ENCODE assay signal across 7 mouse cellular contexts in the genomic region with DNA sequence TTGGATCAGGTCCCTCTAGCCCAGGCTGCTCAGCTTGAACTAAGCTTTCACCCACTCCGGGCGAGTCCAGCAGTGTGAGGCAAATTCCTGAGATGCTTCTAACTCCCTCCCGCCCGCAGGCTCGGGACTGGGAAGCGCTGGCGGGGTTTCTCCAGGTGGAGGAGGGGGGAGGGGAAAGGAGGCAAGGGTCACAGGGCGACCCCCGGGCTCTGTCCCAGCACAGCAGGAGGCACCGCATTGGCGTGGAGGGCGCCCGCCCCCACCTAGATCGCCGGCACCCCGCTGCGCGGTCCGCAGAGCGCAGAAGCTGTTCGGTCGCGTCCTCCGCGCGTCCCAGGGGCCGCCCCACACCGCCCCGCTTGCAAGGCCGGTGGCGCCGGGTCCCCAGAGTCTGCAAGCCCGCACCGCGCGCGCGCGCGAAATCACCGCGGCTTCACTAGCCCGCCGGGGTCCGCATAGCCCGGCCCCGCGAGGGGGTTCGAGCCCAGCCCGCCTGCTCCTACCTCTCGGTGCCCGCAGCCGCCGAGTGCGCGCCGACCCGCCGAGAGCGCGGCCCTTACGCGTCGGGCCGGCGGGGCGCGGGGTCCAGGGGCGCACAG.
A peak's percentile ranks its signal among the peaks of the same experiment; 100 is the strongest.
DNase-seq lines count a peak whose midpoint lies in the region; ATAC-seq and TF ChIP-seq lines count a peak whose summit lies in the region.

No protein-coding gene starts in this region.

- H3K27me3 ChIP-seq in C2C12 (ENCODE audit: control insufficient read depth, insufficient read depth, insufficient read length), result no peaks in the 10 kb centered on the region
- no peaks in the 10 kb centered on the region for H3K27me3 ChIP-seq in heart, postnatal 0 days (ENCODE audit: control insufficient read depth, insufficient read depth, low read length)
- H3K27me3 ChIP-seq in midbrain, embryonic 15.5 days (replicated peaks), result no peaks in the 10 kb centered on the region

- peak overlapping the region; percentile 84 for H3K4me2 ChIP-seq in heart, postnatal 0 days (ENCODE audit: low read depth, low read length)
- peak overlapping the region; percentile 95 for H3K4me2 ChIP-seq in midbrain, embryonic 15.5 days

- H3K9me3 ChIP-seq in ES-E14 (ENCODE audit: control insufficient read depth, insufficient read depth, low read depth, low read length), result no peaks in the 10 kb centered on the region
- no peaks in the 10 kb centered on the region for H3K9me3 ChIP-seq in heart, postnatal 0 days (replicated peaks; ENCODE audit: control insufficient read depth, low read length)
- H3K9me3 ChIP-seq in midbrain, embryonic 15.5 days, result no peaks in the 10 kb centered on the region

- no peak for TF ChIP-seq POLR2A in cortical plate, adult 2 months (IDR thresholded peaks at IDR 0.05; ENCODE audit: extremely low read depth, insufficient read depth, low read length)

- H3K4me1 ChIP-seq in ES-E14 (ENCODE audit: control insufficient read depth in 2 of 2, insufficient read depth in 2 of 2, low read length in 2 of 2, poor library complexity in 1 of 2), result peaks cover 0 to 9% of the 10 kb centered on the region in 2 experiments; a peak in 2 of 4 replicates
- peaks cover 5% of the 10 kb centered on the region; the same call in 1 of the 2 replicates for H3K4me1 ChIP-seq in cortical plate, adult 2 months (ENCODE audit: control insufficient read depth, insufficient read depth, low read length)
- peaks cover 28% of the 10 kb centered on the region for H3K4me1 ChIP-seq in heart, postnatal 0 days (ENCODE audit: control insufficient read depth, insufficient read depth)
- H3K4me1 ChIP-seq in midbrain, embryonic 15.5 days, result peaks cover 32% of the 10 kb centered on the region

- peak overlapping the region; percentile 46 for H3ac ChIP-seq in C2C12 (ENCODE audit: control insufficient read depth, insufficient read length, low read depth)

- peak; percentile 55 for DNase-seq in ES-E14 (ENCODE audit: low read depth, low spot score)
- no peak for DNase-seq in heart, postnatal 0 days (ENCODE audit: low spot score)
- DNase-seq in kidney, postnatal 25 days, result peak; percentile 79 to 91
- DNase-seq in thymus, postnatal 25 days, result peak; percentile 43

- no peak for TF ChIP-seq EP300 in heart, postnatal 0 days (IDR thresholded peaks at IDR 0.05; ENCODE audit: low read depth)

- peak overlapping the region; percentile 71 for H3K9ac ChIP-seq in ES-E14 (ENCODE audit: insufficient read depth, low read depth, low read length, poor library complexity, severe bottlenecking)
- H3K9ac ChIP-seq in heart, postnatal 0 days (replicated peaks; ENCODE audit: low read depth, low read length), result peak overlapping the region; percentile 87
- peak overlapping the region; percentile 84 for H3K9ac ChIP-seq in midbrain, embryonic 15.5 days

- ATAC-seq in heart, postnatal 0 days (ENCODE audit: insufficient read depth, low read depth), result peak; percentile 56
- ATAC-seq in midbrain, embryonic 15.5 days (replicated peaks), result peak; percentile 66

- peaks cover 5% of the 10 kb centered on the region for H3K79me3 ChIP-seq in C2C12 (ENCODE audit: low read depth)

- H3K36me3 ChIP-seq in C2C12 (ENCODE audit: control insufficient read depth, insufficient read depth), result no peaks in the 10 kb centered on the region
- H3K36me3 ChIP-seq in ES-E14 (ENCODE audit: control insufficient read depth, insufficient read depth, low read length, poor library complexity, severe bottlenecking), result no peaks in the 10 kb centered on the region
- no peaks in the 10 kb centered on the region for H3K36me3 ChIP-seq in heart, postnatal 0 days (replicated peaks; ENCODE audit: control insufficient read depth, insufficient read depth, low read length)
- H3K36me3 ChIP-seq in midbrain, embryonic 15.5 days (replicated peaks), result no peaks in the 10 kb centered on the region

- no peak overlapping the region for H3K27ac ChIP-seq in ES-E14 (ENCODE audit: insufficient read depth, low read depth, low read length, poor library complexity, severe bottlenecking)
- H3K27ac ChIP-seq in cortical plate, adult 2 months (ENCODE audit: insufficient read depth, low read length), result peak overlapping the region; percentile 0; the same call in 1 of the 2 replicates
- H3K27ac ChIP-seq in heart, postnatal 0 days (ENCODE audit: low read depth), result peak overlapping the region; percentile 85
- peak overlapping the region; percentile 79 for H3K27ac ChIP-seq in midbrain, embryonic 15.5 days

- TF ChIP-seq CTCF in C2C12 (IDR thresholded peaks at IDR 0.05; ENCODE audit: control insufficient read depth, insufficient read depth, insufficient read length), result no peak
- TF ChIP-seq CTCF in cortical plate, adult 2 months (IDR thresholded peaks at IDR 0.05; ENCODE audit: extremely low read depth, insufficient read depth, low read length), result no peak
- TF ChIP-seq CTCF in heart, postnatal 0 days (IDR thresholded peaks at IDR 0.05; ENCODE audit: low read depth), result no peak

- in situ Hi-C loops in ES-E14 (cut with MboI; ENCODE audit: low sequenced_read_pairs in 2 of 2, unreplicated experiment in 2 of 2), result no loop called here

- H3K4me3 ChIP-seq in C2C12 (ENCODE audit: insufficient read depth, poor library complexity, severe bottlenecking) (peak overlapping the region; percentile 30), ES-E14 (ENCODE audit: insufficient read depth in 1 of 2, low read depth in 1 of 2, low read length in 2 of 2, poor library complexity in 1 of 2, severe bottlenecking in 1 of 2) (peak overlapping the region; percentile 75 to 80)
- H3K4me3 ChIP-seq in cortical plate, adult 2 months (ENCODE audit: insufficient read depth, low read length), result peak overlapping the region; percentile 48
- peak overlapping the region; percentile 76 for H3K4me3 ChIP-seq in heart, postnatal 0 days (ENCODE audit: low read depth, low read length)
- peak overlapping the region; percentile 89 for H3K4me3 ChIP-seq in midbrain, embryonic 15.5 days

- WGBS in heart, postnatal 0 days, result under 1% methylated on average over 61 of the region's 69 CpGs
- WGBS in midbrain, embryonic 15.5 days, result under 1% methylated on average over 69 of the region's 69 CpGs

- H3K79me2 ChIP-seq in C2C12 (ENCODE audit: control insufficient read depth, insufficient read depth), result peaks cover 76% of the 10 kb centered on the region

TF ChIP-seq in C2C12, 6 proteins besides CTCF, POLR2A, EP300 and RAD21:
- TF ChIP-seq MYOD1 (IDR thresholded peaks at IDR 0.05; ENCODE audit: control insufficient read depth, insufficient read length, low read depth), result no peak
- no peak for TF ChIP-seq CEBPB (IDR thresholded peaks at IDR 0.05; ENCODE audit: low read depth)
- no peak for TF ChIP-seq FOSL1 (IDR thresholded peaks at IDR 0.05; ENCODE audit: insufficient read depth, low read length, poor library complexity, severe bottlenecking)
- TF ChIP-seq MAX (IDR thresholded peaks at IDR 0.05), result no peak
- no peak for TF ChIP-seq USF1 (IDR thresholded peaks at IDR 0.05; ENCODE audit: low read depth)
- TF ChIP-seq MYOG (IDR thresholded peaks at IDR 0.05; ENCODE audit: control insufficient read depth, extremely low read depth, insufficient read length), result no peak

TF ChIP-seq in ES-E14, 5 proteins besides CTCF, POLR2A, EP300 and RAD21:
- TF ChIP-seq HCFC1 (IDR thresholded peaks at IDR 0.05; ENCODE audit: borderline replicate concordance, insufficient read depth, low read length) (no peak), ZNF384 (IDR thresholded peaks at IDR 0.05; ENCODE audit: low read depth, low read length) (no peak), ZC3H11A (IDR thresholded peaks at IDR 0.05; ENCODE audit: borderline replicate concordance, low read depth, low read length) (no peak), MAFK (IDR thresholded peaks at IDR 0.05; ENCODE audit: insufficient read depth, low read depth, low read length) (no peak), CHD2 (IDR thresholded peaks at IDR 0.05; ENCODE audit: low read depth, low read length) (no peak)

Comparison
In these comparisons a context has a peak if more than half of its experiments do, and no peak if none do; other contexts are left out.
1. H3K4me3 ChIP-seq: peak in every context shown above with its lines; median percentile 89 in midbrain, embryonic 15.5 days; 78 in ES-E14; 76 in heart, postnatal 0 days; 48 in cortical plate, adult 2 months; 30 in C2C12.